Mouse (Mus musculus) spleen, adult 18-20 months (tissue): ENCODE measurements at regions not wholly inside any gene's neighbourhood (a gene's known extent, or its start where the extent isn't known, plus 50 kb on each side); places are given as distances from the start of the nearest gene placed in this dataset.

Experiments
- DNase-seq, 2 experiments: peaks; one replicate each; pipeline ENCODE4 v3.0.0; 2022; ENCODE audit warnings: mixed read lengths in 2 of 2

- no peak for DNase-seq
Observed at GRCm38 (mm10) chr14:54097026-54097425, 156.9 kb downstream of the Dad1 start.

- no peak for DNase-seq
Observed at GRCm38 (mm10) chr14:54092444-54092843, 161.5 kb downstream of the Dad1 start.

- DNase-seq, result no peak
Observed at GRCm38 (mm10) chr14:54086660-54087059, 167.2 kb downstream of the Dad1 start.

- no peak for DNase-seq
Observed at GRCm38 (mm10) chr14:54074659-54075058, 179.2 kb downstream of the Dad1 start.

GRCm38 (mm10) chr14:54072283-54072912, 181.5 kb downstream of the Dad1 start:
- no peak for DNase-seq

- no peak for DNase-seq
Observed at GRCm38 (mm10) chr14:54070240-54070639, 183.7 kb downstream of the Dad1 start.

- no peak for DNase-seq
Observed at GRCm38 (mm10) chr14:54068684-54069083, 185.2 kb downstream of the Dad1 start.

- no peak for DNase-seq
Observed at GRCm38 (mm10) chr14:54065466-54065865, 188.4 kb downstream of the Dad1 start.

- peak in 1 of 2 experiments; percentile 51 for DNase-seq
Observed at GRCm38 (mm10) chr14:54064541-54065402, 189.1 kb downstream of the Dad1 start.

GRCm38 (mm10) chr14:54061570-54061969, 192.3 kb downstream of the Dad1 start:
- DNase-seq, result no peak

- peak; percentile 11 to 59 for DNase-seq
Observed at GRCm38 (mm10) chr14:54059776-54060175, 194.1 kb downstream of the Dad1 start.

- no peak for DNase-seq
Observed at GRCm38 (mm10) chr14:54059096-54059495, 194.8 kb downstream of the Dad1 start.

- DNase-seq, result no peak
Observed at GRCm38 (mm10) chr14:54056691-54057090, 197.2 kb downstream of the Dad1 start.

GRCm38 (mm10) chr14:54055390-54055789, 198.5 kb downstream of the Dad1 start:
- no peak for DNase-seq

GRCm38 (mm10) chr14:54042286-54042685, 211.6 kb downstream of the Dad1 start:
- no peak for DNase-seq

- no peak for DNase-seq
Observed at GRCm38 (mm10) chr14:54040644-54041043, 213.3 kb downstream of the Dad1 start.

- no peak for DNase-seq
Observed at GRCm38 (mm10) chr14:54034516-54034915, 219.4 kb downstream of the Dad1 start.

GRCm38 (mm10) chr14:54023552-54023951, 230.4 kb downstream of the Dad1 start:
- DNase-seq, result no peak

GRCm38 (mm10) chr14:54021443-54021842, 232.5 kb downstream of the Dad1 start:
- DNase-seq, result no peak

- DNase-seq, result no peak
Observed at GRCm38 (mm10) chr14:54014628-54015027, 239.3 kb downstream of the Dad1 start.

GRCm38 (mm10) chr14:54002083-54002482, 251.8 kb downstream of the Dad1 start:
- no peak for DNase-seq

- no peak for DNase-seq
Observed at GRCm38 (mm10) chr14:54000527-54000926, 253.4 kb downstream of the Dad1 start.

- DNase-seq, result no peak
Observed at GRCm38 (mm10) chr14:53993427-53993826, 260.5 kb downstream of the Dad1 start.

- no peak for DNase-seq
Observed at GRCm38 (mm10) chr14:53992712-53993286, 261.1 kb downstream of the Dad1 start.
